Mouse (Mus musculus): ENCODE measurements at regions not wholly inside any gene's neighbourhood (a gene's known extent, or its start where the extent isn't known, plus 50 kb on each side); places are given as distances from the start of the nearest gene placed in this dataset.

DNA sequence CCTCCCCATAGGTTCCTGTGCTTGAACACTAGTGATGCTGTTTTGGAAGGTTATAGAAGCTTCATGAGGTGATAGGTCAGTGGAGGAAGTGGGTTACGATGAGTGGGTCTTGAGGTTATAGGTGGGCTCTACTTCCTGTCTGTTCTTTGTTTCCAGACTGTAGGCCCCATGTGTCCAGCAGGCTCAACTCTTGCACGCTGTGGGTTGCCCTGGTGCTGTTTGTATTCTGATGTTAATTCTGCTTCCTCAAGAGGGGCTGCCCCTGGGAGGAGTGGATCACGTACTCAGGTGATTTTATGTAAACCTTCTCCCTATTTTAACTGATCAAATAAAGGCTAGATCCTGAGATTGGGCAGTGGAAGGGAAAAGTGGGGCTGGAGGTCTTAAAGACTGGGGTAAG, 60.4 kb upstream of the Rap1gds1 start:
- Histone ChIP-seq H3K27ac (ENCODE audit: control insufficient read depth, low read depth, low read length) (no peak overlapping the region), H3K4me3 (ENCODE audit: control insufficient read depth in 1 of 2, insufficient read depth in 1 of 2, low read depth in 2 of 2, low read length in 2 of 2) (no peak overlapping the region), H3K36me3 (ENCODE audit: control insufficient read depth in 1 of 2, insufficient read depth in 2 of 2, low read length in 2 of 2) (no peaks in the 10 kb centered on the region), H3K9me3 (replicated peaks; ENCODE audit: insufficient read depth, low read length) (no peaks in the 10 kb centered on the region), H3K4me1 (ENCODE audit: control insufficient read depth in 1 of 2, insufficient read depth in 2 of 2, low read length in 2 of 2) (no peaks in the 10 kb centered on the region), H3K27me3 (ENCODE audit: control insufficient read depth in 1 of 2, insufficient read depth in 2 of 2, low read length in 2 of 2) (no peaks in the 10 kb centered on the region; a peak in 2 of 4 replicates), H3K9ac (ENCODE audit: control insufficient read depth, low read depth, low read length, poor library complexity, severe bottlenecking) (no peak overlapping the region), H3K79me2 (ENCODE audit: control insufficient read depth, insufficient read depth, low read length, poor library complexity) (no peaks in the 10 kb centered on the region)
- no peak for TF ChIP-seq ZKSCAN1 (IDR thresholded peaks at IDR 0.05; ENCODE audit: low read depth, low read length)
- TF ChIP-seq ELF1 (IDR thresholded peaks at IDR 0.05; ENCODE audit: low read depth, low read length), result no peak
- TF ChIP-seq POLR2AphosphoS2 (IDR thresholded peaks at IDR 0.05; ENCODE audit: low read length), result no peak
- no peak for TF ChIP-seq GABPA (IDR thresholded peaks at IDR 0.05; ENCODE audit: low read depth, low read length)
- no peak for TF ChIP-seq MAX (IDR thresholded peaks at IDR 0.05; ENCODE audit: low read length)
- TF ChIP-seq CHD2 (IDR thresholded peaks at IDR 0.05; ENCODE audit: low read length), result no peak
- no peak for TF ChIP-seq MYC (IDR thresholded peaks at IDR 0.05; ENCODE audit: low read depth, low read length)
- TF ChIP-seq TAL1 (IDR thresholded peaks at IDR 0.05; ENCODE audit: low read length), result no peak
- TF ChIP-seq SMC3 (IDR thresholded peaks at IDR 0.05; ENCODE audit: low read depth, low read length), result no peak
- TF ChIP-seq ETS1 (IDR thresholded peaks at IDR 0.05; ENCODE audit: low read depth, low read length), result no peak
- TF ChIP-seq E2F4 (IDR thresholded peaks at IDR 0.05; ENCODE audit: borderline replicate concordance, low read depth, low read length), result no peak
- TF ChIP-seq MAFK (IDR thresholded peaks at IDR 0.05; ENCODE audit: borderline replicate concordance, low read depth, low read length), result no peak
- TF ChIP-seq MEF2A (IDR thresholded peaks at IDR 0.05; ENCODE audit: extremely low read depth, insufficient replicate concordance, low read depth, low read length, poor library complexity, severe bottlenecking), result no peak
- no peak for TF ChIP-seq ZNF384 (IDR thresholded peaks at IDR 0.05; ENCODE audit: low read depth, low read length)
- no peak for TF ChIP-seq MYB (IDR thresholded peaks at IDR 0.05; ENCODE audit: low read depth, low read length)
- DNase-seq (ENCODE audit: low read depth, low spot score), result no peak

DNA sequence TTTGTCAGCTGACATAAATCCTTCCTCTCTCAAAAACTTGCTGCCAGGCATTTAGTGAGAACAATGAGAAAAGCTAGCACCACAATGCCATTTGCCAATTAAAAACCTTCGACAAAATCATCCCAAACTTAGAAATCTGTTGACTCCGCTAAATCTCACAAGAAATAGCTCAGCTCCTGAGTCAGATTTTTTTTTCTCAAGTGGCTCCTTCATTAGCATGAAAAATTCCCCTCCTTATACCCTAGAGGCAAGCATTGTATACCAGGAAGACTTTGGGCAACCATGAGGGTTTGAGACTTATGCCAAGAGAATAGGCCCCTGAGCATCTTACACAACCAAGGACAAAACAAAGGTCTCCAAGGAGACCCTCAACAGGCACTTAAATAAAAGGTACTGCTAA, 61.0 kb upstream of the Rap1gds1 start:
- no peak overlapping the region for H3K27ac ChIP-seq (ENCODE audit: control insufficient read depth, low read depth, low read length)
- H3K4me1 ChIP-seq (ENCODE audit: control insufficient read depth in 1 of 2, insufficient read depth in 2 of 2, low read length in 2 of 2), result no peaks in the 10 kb centered on the region
- no peaks in the 10 kb centered on the region for H3K36me3 ChIP-seq (ENCODE audit: control insufficient read depth in 1 of 2, insufficient read depth in 2 of 2, low read length in 2 of 2)
- no peaks in the 10 kb centered on the region; a peak in 2 of 4 replicates for H3K27me3 ChIP-seq (ENCODE audit: control insufficient read depth in 1 of 2, insufficient read depth in 2 of 2, low read length in 2 of 2)
- H3K9me3 ChIP-seq (replicated peaks; ENCODE audit: insufficient read depth, low read length), result no peaks in the 10 kb centered on the region
- H3K9ac ChIP-seq (ENCODE audit: control insufficient read depth, low read depth, low read length, poor library complexity, severe bottlenecking), result no peak overlapping the region
- no peak overlapping the region for H3K4me3 ChIP-seq (ENCODE audit: control insufficient read depth in 1 of 2, insufficient read depth in 1 of 2, low read depth in 2 of 2, low read length in 2 of 2)
- DNase-seq (ENCODE audit: low read depth, low spot score), result no peak
- TF ChIP-seq TBP (IDR thresholded peaks at IDR 0.05; ENCODE audit: low read depth, low read length) (no peak), SIN3A (IDR thresholded peaks at IDR 0.05; ENCODE audit: low read length) (no peak), EP300 (IDR thresholded peaks at IDR 0.05; ENCODE audit: low read depth in 1 of 2, low read length in 2 of 2) (no peak), MEF2A (IDR thresholded peaks at IDR 0.05; ENCODE audit: extremely low read depth, insufficient replicate concordance, low read depth, low read length, poor library complexity, severe bottlenecking) (no peak), SMC3 (IDR thresholded peaks at IDR 0.05; ENCODE audit: low read depth, low read length) (no peak)
- no peaks in the 10 kb centered on the region for H3K79me2 ChIP-seq (ENCODE audit: control insufficient read depth, insufficient read depth, low read length, poor library complexity)

Measured in MEL (cell line).